Mouse (Mus musculus) CD4-positive, CD25-positive, alpha-beta regulatory T cell, adult 4 months (primary cell): Measurements from ENCODE around the gene Dsn1. TPM values are rescaled to one million over a fixed set of nuclear protein-coding genes. Genes with fewer than 3 reads are reported as not detected.

Experiments used
- ATAC-seq: one replicate; pipeline ENCODE4 v1.8.0; 2017
- polyA plus RNA-seq, 2 experiments: library from polyadenylated mRNA; unstranded; fragments of 100-300 nt; shearing (Covaris generic); gene quantifications; one replicate each; pipeline ENCODE4 v1.2.1; 2017

The Dsn1 gene
- polyA plus RNA-seq = 10 to 100 TPM; 10.8 to 16.6 TPM

GRCm38 (mm10) chr2:157006511-157007233 is at the start of gene Dsn1:
TSS of gene Dsn1 (minus strand) at chr2:157007154.
- ATAC-seq = peak; percentile 87

DNA sequence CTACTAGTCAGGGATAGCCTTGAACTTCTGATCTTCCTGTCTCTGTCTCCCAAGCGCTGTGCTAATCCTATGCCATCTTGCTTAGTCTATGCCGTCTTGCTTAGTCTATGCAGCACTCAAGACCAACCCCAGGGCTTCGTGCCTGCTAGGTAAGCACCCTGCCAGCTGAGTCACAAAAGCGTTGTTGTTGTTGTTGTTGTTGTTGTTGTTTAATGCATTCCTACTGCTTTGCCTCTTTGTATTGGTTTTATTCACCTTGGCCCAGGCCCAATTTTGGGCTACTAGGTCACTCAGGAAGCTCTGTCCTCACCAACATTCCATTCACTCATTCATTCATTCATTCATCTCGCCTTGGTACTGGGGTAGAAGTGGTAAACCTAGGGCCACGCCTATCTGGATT is 48.8 kb upstream of the Dsn1 start:
- no peak for ATAC-seq

DNA sequence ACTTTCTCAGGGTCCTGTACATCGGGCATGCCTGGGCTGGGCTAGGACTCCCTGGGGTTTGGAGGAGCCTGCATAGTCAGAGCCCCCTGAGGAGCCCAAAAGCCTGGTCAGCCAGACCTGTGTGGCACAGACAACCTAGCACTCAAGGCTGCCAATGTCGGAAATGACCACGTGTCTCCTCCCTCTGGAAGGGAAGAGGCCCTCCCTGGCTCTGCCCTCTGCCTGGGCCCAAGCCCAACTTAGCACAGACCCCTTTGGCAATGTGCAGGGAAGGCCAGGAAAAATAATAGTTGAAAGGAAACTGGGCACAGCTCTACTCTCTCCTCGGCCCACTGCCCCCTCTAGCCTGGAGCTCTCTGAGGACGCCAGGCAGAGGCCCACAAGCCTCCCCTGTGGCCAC is 47.9 kb upstream of the Dsn1 start:
- ATAC-seq = no peak

DNA sequence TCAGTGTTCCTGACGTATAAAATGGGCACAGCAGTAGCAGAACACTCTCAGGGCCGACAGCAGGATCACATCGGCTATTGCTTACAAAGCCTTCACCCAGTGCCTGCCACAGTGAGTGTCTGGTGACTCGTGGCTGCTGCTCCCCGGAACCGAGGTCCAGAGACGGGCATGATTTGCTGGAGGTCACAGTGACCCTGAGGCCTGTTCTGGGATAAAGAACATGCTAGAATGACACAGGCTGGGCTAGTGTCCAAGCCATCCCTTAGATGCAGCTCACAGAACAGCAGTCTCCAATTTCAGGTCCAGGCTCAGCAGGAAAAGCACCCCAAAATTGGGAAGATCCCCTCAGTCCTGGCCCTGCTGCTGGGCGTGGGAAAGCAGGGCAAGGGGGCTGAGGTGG is 47.3 kb upstream of the Dsn1 start:
- ATAC-seq = no peak

DNA sequence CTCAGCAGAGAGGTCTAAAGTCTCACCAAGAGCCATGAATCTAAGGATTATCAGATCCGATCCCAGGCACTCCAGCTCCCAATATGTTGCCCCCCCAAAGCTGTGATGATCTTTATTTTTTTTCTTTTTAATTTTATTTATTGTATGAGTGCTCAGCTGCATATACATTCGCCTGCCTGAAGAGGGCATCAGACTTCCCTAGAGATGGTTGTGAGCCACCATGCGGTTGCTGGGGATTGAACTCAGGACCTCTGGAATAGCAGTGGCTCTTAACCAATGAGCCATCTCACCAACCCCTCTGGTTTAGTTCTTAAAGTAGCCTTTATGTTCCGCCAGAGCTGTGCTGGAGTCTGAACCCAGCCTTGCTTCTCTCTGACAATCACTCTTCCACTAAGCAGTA is 46.8 kb upstream of the Dsn1 start:
- no peak for ATAC-seq

DNA sequence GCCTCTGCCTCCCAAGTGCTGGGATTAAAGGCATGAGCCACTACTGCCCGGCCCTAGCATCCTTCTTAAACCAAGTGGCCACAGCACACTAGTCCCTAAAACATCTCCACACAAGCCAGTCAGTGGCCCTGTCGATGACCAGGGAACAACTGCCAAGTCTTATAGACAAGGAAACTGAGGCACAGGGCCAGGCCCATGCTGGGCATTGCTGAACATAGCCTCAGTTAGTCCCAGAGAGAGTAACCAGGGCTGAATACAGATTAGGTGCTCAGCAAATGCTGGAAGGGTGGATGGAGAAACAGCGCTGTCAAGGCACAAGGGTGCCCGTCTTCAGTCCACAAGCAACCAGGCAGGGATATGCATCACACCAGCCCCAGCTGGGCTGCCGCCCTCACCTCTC is 46.2 kb upstream of the Dsn1 start:
- no peak for ATAC-seq

DNA sequence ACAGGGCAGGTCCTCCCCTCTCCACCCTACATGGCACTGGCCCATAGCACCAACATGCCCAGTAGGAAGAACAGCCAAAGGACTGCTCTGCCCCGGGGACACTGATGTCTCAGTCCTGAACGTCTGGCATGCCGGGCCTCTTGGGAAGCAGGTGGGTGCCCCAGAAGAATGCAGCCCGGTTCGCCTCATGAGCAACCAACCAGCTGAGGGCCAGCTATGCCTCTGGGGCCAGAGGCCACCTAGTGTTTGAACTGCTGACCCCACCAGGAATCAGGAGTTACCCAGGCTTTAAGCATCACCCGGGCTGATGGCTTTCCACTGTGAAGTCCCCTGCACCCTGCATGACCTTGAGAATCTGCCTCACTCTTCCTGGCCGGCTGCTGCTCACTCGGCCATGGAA is 45.5 kb upstream of the Dsn1 start:
- ATAC-seq = no peak

DNA sequence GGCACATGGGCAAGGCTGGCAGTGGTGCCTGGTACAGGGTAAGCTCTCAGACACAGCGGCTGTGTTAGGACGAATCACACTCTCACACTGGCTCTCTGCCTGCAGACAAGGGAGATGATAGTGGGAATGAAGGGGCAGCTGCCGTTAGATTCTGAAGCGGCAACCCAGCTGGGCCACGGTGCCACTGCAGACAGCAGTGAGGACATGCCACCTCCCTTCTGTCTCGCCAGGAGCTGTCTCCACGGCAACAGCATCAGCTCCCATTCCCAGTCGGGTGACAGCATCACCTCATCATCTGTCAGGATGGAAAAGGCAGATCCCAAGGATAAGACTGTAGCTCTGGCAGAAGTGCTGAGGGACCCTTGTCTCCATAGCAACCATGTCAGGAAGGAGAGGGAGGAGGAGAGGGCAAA is 42.9 kb upstream of the Dsn1 start:
- ATAC-seq = no peak

DNA sequence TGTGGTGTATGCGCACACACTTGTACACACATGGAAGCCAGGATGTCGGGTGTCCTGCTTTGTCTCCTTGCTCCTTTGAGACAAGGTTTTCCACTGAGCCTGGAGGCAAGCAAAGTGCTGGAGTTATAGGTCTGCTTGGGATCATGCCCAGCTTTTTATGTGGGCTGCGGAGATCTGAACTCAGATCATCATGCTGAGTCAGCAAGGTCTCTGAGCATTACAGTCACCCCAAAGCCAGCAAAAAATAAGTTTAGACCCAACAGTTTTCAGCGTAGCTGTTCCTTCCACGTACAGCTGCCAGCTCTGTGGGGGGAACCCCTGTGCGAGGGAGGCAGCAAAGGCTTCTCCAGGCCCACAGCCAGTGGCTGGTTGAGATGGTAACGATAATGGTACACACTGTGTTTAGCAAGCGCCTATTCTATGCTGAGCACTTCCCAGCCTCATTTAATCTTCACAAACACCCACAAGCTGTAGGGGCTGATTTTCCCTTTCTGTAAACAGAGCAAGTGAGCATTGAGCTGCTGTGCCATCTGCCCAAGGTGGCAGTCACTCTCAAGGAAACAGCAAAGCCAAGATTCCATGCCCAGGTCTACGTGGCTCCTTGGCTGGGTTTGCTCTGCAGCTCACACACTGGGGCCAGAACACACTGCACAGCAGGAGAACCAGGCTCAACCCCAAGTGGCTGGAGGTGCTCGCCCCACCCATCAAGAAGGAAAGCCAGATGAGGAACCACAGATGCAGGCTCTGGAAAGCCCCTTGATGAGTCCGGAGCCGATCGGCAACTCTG is 41.6 kb upstream of the Dsn1 start:
- ATAC-seq = no peak

DNA sequence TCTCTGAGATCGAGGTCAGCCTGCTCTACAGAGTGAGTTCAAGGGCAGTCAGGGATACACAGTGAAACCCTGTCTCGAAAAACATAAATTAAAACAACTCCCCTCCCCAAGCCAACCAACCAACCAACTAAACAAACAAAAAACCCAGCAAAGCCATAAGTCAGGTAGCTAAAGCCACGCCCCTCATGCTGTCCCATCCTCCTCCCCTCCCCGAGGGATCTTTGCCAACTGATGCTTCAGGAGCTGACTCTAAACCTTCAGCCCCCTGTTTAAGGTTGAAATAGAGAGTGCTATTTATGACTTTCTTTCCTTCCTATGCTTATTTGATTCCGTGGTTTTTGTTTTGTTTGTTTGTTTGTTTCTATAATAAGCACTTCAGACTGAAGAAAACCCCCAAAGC is 40.0 kb upstream of the Dsn1 start:
- no peak for ATAC-seq

DNA sequence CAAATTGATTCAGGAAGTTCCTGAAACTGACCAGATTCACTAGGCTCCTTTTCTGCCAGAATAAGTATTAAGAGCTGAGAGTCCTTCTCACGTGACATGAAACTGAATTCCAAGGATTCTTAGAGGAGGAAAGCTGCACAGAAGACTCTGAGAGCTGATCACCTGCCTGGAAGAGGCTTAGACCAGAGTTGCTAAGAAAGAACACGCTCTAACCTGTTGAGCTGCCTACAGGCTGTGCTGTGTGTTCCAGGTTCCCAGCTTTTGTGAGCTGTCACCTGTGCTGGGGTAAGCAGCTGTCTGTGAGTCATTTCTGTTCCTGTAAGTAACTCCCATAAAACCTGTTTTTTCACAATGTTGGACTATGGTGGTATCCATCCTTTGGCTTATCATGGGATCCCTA is 39.0 kb upstream of the Dsn1 start:
- no peak for ATAC-seq

DNA sequence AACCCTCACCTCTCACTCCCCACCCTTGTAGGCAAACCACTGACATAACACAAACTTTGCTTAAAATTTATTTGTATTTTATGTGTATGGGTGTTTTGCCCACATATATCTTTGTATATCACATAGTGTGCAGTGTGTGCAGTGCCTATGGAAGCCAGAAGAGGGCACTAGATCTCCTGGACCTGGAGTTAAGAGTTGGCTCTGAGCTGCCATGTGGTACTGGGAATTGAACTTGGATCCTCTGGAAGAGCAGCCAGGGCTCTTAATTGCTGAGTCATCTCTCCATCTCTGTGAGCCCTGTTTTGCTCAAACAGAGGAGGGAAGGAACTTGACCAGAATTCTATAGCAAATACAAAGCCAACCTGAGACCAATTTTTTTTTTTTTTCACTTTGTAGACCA is 37.0 kb upstream of the Dsn1 start:
- no peak for ATAC-seq

GRCm38 (mm10) chr2:157043556-157043955 is 36.6 kb upstream of the Dsn1 start:
- ATAC-seq = no peak

- no peak for ATAC-seq
Measured at GRCm38 (mm10) chr2:157041421-157041820, 34.5 kb upstream of the Dsn1 start.

GRCm38 (mm10) chr2:157040649-157041046 is 33.7 kb upstream of the Dsn1 start:
- ATAC-seq = no peak

GRCm38 (mm10) chr2:157039900-157040648 is 33.1 kb upstream of the Dsn1 start:
- ATAC-seq = no peak

GRCm38 (mm10) chr2:157037303-157037702 is 30.3 kb upstream of the Dsn1 start:
- ATAC-seq = no peak

- no peak for ATAC-seq
Measured at GRCm38 (mm10) chr2:157036400-157036799, 29.4 kb upstream of the Dsn1 start.

- ATAC-seq = no peak
Measured at GRCm38 (mm10) chr2:157035371-157035770, 28.4 kb upstream of the Dsn1 start.

DNA sequence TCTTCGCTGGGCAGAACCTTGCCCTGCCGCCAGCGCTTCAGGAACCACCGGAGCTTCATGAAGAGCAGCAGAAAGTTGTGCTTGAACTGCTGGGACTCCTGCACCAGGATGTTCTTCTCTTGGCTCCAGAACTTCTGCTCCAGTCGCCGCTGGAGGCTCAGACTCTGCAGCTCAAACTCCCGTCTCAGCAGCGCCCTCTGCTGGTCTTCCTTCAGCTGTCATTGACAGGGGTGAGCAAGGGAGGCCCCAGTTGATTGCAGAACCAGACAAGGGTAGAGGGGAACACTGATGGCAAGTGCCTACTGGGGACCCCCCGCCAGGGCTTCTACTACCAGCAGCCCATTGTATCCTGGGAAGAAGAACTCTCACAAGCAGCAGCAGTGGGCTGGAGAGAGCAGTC is 23.9 kb upstream of the Dsn1 start:
- ATAC-seq = peak; percentile 26

DNA sequence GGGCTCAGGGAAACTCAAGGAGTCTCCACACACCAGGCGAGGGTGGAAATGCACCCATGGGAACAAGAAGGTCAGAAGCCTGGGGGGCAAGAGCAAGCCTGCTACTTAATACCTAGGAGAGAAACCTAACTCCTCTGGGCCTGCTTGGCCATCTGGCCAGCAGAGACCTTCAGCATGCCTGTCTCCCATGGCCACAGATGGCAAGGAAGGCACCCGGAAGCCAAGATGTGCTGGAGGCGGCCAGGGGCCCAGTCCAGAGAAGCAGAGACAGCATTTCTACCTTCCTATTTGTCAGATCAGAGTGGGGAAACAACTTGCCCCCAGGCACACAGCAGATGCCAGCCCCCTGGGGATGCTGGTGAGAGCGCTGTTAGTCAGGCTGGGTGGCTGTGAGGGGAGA is 21.3 kb upstream of the Dsn1 start:
- no peak for ATAC-seq

GRCm38 (mm10) chr2:157027106-157028008 is 20.4 kb upstream of the Dsn1 start:
- ATAC-seq = no peak
